Mouse (Mus musculus) myocyte (in vitro differentiated cells): ENCODE results near the gene Tnr.

Source experiments
- CEBPB ChIP-seq: IDR thresholded peaks from 2 replicates; pipeline ENCODE4 v1.6.1; 2011; ENCODE audit warnings: mild to moderate bottlenecking, moderate library complexity; ENCODE audit not compliant: poor library complexity, insufficient read depth, severe bottlenecking
- E2F4 ChIP-seq: IDR thresholded peaks from one replicate; pipeline ENCODE4 v1.6.1; 2011; ENCODE audit warnings: mild to moderate bottlenecking, control low read depth, moderate library complexity; ENCODE audit not compliant: insufficient read depth
- MAX ChIP-seq: IDR thresholded peaks from one replicate; pipeline ENCODE4 v1.6.1; 2011; ENCODE audit warnings: low read depth, mild to moderate bottlenecking, control low read depth
- POLR2A ChIP-seq: IDR thresholded peaks from one replicate; pipeline ENCODE4 v1.6.1; 2011; ENCODE audit warnings: low read depth, mild to moderate bottlenecking, control low read depth, moderate library complexity; ENCODE audit not compliant: insufficient read length
- POLR2AphosphoS2 ChIP-seq: IDR thresholded peaks from one replicate; pipeline ENCODE4 v1.6.1; 2011; ENCODE audit warnings: low read depth, control low read depth; ENCODE audit not compliant: insufficient read length
- TCF12 ChIP-seq: IDR thresholded peaks from one replicate; pipeline ENCODE4 v1.6.1; 2011; ENCODE audit warnings: mild to moderate bottlenecking, control low read depth; ENCODE audit not compliant: poor library complexity, insufficient read depth, severe bottlenecking
- TCF3 ChIP-seq: IDR thresholded peaks from one replicate; pipeline ENCODE4 v1.6.1; 2011; ENCODE audit warnings: low read depth, control low read depth; ENCODE audit not compliant: insufficient read length
- USF1 ChIP-seq: IDR thresholded peaks from one replicate; pipeline ENCODE4 v1.6.1; 2011; ENCODE audit warnings: low read depth, mild to moderate bottlenecking, control low read depth, moderate library complexity

DNA sequence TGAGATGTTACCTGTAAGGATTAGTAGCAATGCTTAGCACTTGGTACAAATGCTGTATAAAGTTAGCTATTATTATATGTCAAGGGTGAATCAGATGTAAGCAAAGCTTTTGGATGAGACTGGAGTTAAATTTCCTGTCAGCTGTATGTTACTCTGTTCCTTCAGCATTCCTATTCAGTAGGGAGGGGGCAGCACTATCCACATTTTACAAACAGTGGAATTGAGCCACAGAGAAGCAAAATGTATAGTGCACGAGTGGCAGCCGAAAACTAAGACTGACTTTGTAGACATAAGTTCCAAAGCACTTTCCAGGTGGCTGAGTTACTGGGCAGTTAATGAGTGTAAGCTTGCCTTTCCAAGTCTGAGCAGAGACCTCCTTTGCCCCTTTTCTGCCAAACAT is 500 bp upstream of the Tnr start:
- TF ChIP-seq TCF12 (no peak), POLR2A (no peak), USF1 (no peak), CEBPB (no peak), E2F4 (no peak), POLR2AphosphoS2 (no peak), MAX (no peak), TCF3 (no peak)
